ENCODE assay signal across 9 mouse cellular contexts in genomic region chr10:99229031-99229684, GRCm38 (mm10). TPM values are rescaled to one million over a fixed set of nuclear protein-coding genes. Genes with fewer than 3 reads are reported as not detected.
DNase-seq lines count a peak whose midpoint lies in the region; ATAC-seq lines count a peak whose summit lies in the region.
"Had no signal": no experiment of that assay in that cellular context is flagged by ENCODE, and none has a peak within 500 bp of the region (broad histone marks: within the 10 kb centered on the region; RNA-seq: fewer than 3 reads in every experiment).

No protein-coding gene starts in this region.

- peak overlapping the region; percentile 77 for H3K4me3 ChIP-seq in megakaryocyte, embryonic 14.5 days (replicated peaks)
- H3K4me3 ChIP-seq in heart, embryonic 15.5 days = peak overlapping the region; percentile 14; the same call in 1 of the 2 replicates

- 0 out of 2 replicates have a peak, but pooled peaks cover 3% of the 10 kb centered on the region for H3K9me3 ChIP-seq in megakaryocyte, embryonic 14.5 days
- no peaks in the 10 kb centered on the region for H3K9me3 ChIP-seq in heart, embryonic 15.5 days (replicated peaks)

- H3K9ac ChIP-seq in heart, embryonic 15.5 days = no peak overlapping the region

- WGBS in heart, embryonic 15.5 days = 20% methylated on average over 16 of the region's 16 CpGs

- no peak for ATAC-seq in megakaryocyte, adult 5-6 weeks (ENCODE audit: poor library complexity, severe bottlenecking)
- peak; percentile 47; the same call in 1 of the 2 replicates for ATAC-seq in heart, embryonic 15.5 days (replicated peaks; ENCODE audit: insufficient number of reproducible peaks, insufficient read depth, low FRiP score, low read depth)
- ATAC-seq: Patski had no signal

- H3K27me3 ChIP-seq in megakaryocyte, embryonic 14.5 days (replicated peaks) = peaks cover 78% of the 10 kb centered on the region
- no peaks in the 10 kb centered on the region for H3K27me3 ChIP-seq in heart, embryonic 15.5 days
- H3K27me3 ChIP-seq: Patski had no signal

- no peaks in the 10 kb centered on the region for H3K36me3 ChIP-seq in megakaryocyte, embryonic 14.5 days (replicated peaks; ENCODE audit: low read length)
- H3K36me3 ChIP-seq in heart, embryonic 15.5 days = no peaks in the 10 kb centered on the region

- H3K4me1 ChIP-seq in megakaryocyte, embryonic 14.5 days = peaks cover 30% of the 10 kb centered on the region
- peaks cover 29% of the 10 kb centered on the region for H3K4me1 ChIP-seq in heart, embryonic 15.5 days (replicated peaks)

- H3K4me2 ChIP-seq in heart, embryonic 15.5 days = peak overlapping the region; percentile 54

- H3K27ac ChIP-seq in heart, embryonic 15.5 days = peak overlapping the region; percentile 60

- peak; percentile 51 to 71 for DNase-seq in kidney, postnatal 25 days
- peak; percentile 86 for DNase-seq in mesoderm, embryonic 11.5 days (ENCODE audit: low read depth, low spot score)
- no peak for DNase-seq in right cerebral cortex, adult 2 months (ENCODE audit: low spot score in 2 of 2)
- DNase-seq in gastrocnemius, postnatal 4 days (ENCODE audit: low spot score in 2 of 2) = no peak
- DNase-seq in gastrocnemius, adult 18-20 months (ENCODE audit: low spot score) = no peak

RNA-seq across cellular contexts. Expression of gene Dusp6, which starts 33.9 kb away (rescaled TPM):
- polyA plus RNA-seq in megakaryocyte, embryonic 14.5 days (2012; ENCODE audit: insufficient read depth, low replicate concordance) = 1.9 and 9.2 TPM in 2 replicates
- total RNA-seq in megakaryocyte, adult 5-6 weeks (2015) = 47.6 and 51.1 TPM in 2 replicates
- total RNA-seq in megakaryocyte, adult 5-6 weeks (2017) = 43.1 and 48.9 TPM in 2 replicates
- 34.9 and 40.4 TPM in 2 replicates for polyA plus RNA-seq in heart, embryonic 15.5 days (2015; fragmentation: Nextera tagmentation; extraction: Ambion mirVana)
- 10 to 100 TPM; 58.5 to 63.1 TPM for total RNA-seq in gastrocnemius, postnatal 4 days (2021)
- total RNA-seq in gastrocnemius, adult 18-20 months (2021) = 10 to 100 TPM in 1 of 2 experiments, 1 to 10 TPM in 1; 7.2 to 12.4 TPM

Comparison
In these comparisons a context has a peak if more than half of its experiments do, and no peak if none do; other contexts are left out.
1. DNase-seq: peak in kidney, postnatal 25 days (2 of 2) and mesoderm, embryonic 11.5 days (single experiment); none in right cerebral cortex, adult 2 months (0 of 2), gastrocnemius, postnatal 4 days (0 of 2) and gastrocnemius, adult 18-20 months (single experiment).